Mouse (Mus musculus): ENCODE results near the gene 2310022A10Rik.

2310022A10Rik gene

DNA sequence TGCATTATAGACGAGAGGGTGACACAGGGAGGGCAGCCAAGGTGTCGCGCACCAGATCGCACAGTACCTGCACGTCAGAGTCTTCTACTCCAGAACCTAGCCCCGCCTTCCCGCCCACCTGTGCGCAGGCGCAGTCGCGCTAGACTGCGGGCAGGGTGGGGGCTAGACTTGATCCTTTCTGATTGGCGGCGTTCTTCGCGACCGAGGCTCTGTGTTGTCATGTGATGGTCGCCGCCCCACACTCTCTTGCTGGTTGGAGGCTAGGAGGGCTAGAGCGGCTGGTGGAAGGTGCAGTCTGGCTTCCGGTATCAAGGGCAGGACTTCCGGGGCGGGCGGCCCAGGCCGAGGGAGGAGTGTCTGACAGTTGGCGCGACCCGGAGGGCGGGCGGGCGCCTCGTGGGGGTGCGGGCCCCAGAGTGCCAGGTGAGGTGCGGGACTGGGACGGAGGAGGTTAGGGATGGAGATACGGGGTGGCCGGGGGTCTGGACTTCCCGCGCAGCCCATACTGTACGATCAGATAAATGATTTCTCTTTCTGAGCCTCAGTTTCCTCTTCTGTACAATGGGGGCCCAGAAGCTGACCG, at the start of gene 2310022A10Rik, which contains the start of gene Pld3:
Gene 2310022A10Rik (plus strand): TSS at position 303 of the 583 bp plus-strand sequence.
Gene Pld3 (minus strand): TSS at position 288 of the 583 bp plus-strand sequence.
- DNase-seq (ENCODE audit: low spot score in 2 of 2) = peak; percentile 96 to 98

DNA sequence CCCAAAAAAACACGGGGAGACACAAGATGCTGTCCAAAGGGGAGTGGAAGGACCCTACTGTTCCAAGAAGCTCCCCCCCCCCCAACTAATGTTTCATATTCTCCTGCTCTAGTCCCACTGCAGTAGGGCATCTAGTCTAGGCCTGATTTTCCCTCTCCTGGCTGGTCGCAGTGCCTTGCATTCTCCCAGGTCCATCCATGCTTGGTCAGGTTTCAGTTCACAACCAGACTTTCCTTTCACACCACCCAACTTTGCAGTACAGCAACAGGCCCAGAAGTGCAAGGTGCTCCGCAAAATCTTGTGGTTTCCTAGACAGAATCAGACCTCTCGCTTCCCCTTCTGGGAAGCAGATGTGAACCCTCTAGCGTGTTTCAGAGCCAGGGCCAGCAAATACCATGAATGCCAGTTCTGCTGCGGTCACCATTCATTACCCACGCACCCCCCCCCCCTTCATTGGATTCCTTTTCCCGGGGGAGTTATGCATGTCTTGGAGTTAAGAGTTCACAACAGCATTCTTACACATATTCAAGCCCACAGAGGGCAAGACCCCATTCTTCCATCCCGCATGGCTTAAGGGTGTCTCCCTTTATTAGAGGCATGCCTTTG, 46.2 kb upstream of the 2310022A10Rik start:
- no peak for DNase-seq (ENCODE audit: low spot score in 2 of 2)

DNA sequence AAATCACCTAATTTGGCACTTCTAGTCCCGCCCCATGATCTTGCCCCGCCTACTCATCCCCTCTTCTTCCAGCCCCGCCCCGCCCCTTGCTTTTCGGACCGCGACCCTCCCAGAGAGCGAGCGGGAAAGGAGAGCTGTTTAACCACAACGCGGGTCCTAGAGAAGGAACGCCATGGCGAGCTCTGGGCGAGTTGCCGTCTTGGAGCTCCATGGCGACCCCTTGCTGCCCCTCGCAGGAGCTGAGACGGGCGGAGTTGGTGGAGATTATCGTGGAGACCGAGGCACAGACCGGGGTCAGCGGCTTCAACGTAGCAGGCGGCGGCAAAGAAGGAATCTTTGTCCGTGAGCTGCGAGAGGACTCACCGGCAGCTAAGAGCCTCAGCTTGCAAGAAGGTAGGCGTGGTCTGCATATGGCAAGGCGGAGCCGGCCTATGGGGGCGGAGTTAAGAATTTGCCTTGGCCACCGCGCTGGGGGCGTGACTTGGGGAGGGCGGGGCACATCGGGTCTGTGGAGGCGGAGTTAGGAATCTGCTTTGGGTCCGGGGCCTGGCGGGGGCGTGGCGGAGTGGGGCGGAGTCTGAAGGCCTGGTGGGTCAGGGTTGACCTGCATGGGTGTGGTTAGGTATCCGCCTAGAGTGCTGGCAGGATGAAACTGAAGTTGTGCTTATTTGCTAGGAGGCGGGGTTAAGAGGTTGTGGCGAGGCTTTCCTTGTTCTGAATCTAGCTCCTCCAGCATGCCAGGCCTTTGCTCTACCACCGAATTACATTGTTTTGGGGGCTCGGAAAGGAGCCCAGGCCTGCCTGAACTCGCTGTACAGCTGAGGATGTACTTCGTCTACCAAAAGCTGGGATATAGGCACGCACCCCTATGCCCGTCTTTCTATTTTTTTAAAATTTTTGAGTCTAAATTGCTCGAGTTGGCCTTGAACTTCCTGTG, 45.1 kb upstream of the 2310022A10Rik start:
- peak; percentile 89 to 91 for DNase-seq (ENCODE audit: low spot score in 2 of 2)

DNA sequence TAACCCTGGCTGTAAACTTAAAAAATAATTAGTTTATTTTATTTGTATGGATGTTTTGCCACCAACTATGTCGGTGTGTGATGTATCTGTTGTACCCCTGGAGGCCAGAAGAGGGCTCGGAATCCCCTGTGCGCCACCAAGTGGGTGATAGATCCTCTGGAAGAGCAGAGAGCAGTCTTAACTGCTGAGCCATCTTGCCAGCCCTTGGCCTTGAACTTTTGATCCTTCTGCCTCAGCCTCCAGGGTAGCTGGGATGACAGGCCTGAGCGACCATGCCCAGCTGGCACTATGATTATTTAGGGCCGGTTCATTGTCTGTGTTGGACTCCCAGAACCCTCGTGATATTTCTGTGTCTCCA, 44.4 kb upstream of the 2310022A10Rik start:
- DNase-seq (ENCODE audit: low spot score in 2 of 2) = peak; percentile 57 to 59

DNA sequence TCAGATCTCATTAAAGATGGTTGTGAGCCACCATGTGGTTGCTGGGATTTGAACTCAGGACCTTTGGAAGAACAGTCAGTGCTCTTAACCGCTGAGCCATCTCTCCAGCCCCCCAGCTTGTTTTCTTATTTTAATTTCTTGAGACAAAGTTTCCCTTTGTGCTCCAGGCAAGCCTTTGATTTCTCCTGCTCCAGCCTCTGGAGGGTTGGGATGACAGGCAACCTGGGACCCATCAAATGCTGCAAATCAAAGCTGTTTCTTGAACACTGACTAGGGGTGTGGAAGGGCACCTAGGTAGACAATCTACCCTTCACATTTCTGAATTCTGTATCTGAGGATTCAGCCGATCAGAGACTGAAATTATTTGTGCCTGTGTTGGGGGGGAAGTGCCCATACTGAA, 42.2 kb upstream of the 2310022A10Rik start:
- no peak for DNase-seq (ENCODE audit: low spot score in 2 of 2)

DNA sequence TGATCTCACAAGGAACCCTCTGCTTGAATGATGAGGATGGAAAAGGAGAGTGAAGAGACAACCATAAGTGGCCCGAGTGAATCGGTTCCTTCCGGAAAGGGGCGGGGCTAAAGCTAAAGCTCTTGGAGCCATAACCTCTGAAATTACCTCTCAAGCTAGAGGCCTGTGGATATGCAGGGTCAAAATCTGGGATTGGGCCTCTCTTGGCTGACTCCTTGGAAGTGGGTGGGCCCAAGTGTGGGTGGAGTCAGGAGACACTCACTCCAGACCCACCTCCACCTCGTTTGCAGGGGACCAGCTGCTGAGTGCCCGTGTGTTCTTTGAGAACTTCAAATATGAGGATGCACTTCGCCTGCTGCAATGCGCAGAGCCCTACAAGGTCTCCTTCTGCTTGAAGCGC, 38.1 kb upstream of the 2310022A10Rik start:
- no peak for DNase-seq (ENCODE audit: low spot score in 2 of 2)

DNA sequence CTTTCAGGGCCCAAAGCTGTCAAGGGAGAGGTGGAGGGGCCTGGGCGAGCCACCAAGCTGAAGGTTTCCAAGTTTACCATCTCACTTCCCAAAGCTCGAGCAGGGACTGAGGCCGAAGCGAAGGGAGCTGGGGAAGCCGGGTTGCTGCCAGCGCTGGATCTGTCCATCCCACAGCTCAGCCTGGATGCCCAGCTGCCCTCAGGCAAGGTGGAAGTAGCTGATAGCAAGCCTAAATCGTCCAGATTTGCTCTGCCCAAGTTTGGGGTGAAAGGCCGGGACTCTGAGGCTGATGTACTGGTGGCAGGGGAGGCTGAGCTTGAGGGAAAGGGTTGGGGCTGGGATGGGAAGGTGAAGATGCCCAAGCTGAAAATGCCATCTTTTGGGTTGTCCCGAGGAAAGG, 34.7 kb upstream of the 2310022A10Rik start:
- DNase-seq (ENCODE audit: low spot score in 2 of 2) = no peak

DNA sequence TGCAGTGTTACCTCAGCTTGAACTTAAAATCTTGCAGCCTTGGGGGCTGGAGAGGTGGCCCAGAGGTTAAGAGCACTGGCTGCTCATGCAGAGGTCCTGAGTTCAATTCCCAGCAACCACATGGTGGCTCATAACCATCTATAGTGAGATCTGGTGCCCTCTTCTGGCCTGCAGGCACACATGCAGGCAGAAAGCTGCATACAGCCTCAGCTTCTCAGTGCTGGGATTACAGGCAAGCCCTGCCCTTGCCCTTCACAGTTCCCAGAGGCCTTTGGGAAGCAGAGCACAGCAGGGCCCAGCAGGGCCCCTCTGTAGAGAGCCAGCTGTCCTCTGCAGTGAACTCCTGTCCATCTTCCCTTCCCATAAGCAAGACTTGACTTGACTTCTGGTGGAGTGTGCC, 32.9 kb upstream of the 2310022A10Rik start:
- no peak for DNase-seq (ENCODE audit: low spot score in 2 of 2)

DNA sequence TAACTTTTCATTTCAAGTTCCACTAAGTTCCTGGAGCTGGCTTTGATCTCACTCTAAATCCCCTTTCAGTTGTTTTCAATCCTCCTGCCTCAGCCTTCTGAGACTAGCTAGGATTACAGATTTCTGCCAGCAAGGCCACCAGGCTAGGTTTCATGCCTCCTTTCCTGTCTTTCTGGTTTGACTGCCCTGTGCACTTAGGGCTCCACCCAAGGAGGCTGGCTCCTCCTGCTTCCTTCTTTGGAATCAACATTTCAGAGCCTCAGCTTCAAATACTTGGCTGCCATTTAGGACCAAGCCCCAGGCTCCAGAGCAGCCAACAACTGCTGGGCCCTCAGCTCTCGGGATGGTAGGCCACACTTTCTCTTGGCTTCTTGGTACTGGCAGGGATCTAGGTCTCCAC, 32.4 kb upstream of the 2310022A10Rik start:
- DNase-seq (ENCODE audit: low spot score in 2 of 2) = no peak

DNA sequence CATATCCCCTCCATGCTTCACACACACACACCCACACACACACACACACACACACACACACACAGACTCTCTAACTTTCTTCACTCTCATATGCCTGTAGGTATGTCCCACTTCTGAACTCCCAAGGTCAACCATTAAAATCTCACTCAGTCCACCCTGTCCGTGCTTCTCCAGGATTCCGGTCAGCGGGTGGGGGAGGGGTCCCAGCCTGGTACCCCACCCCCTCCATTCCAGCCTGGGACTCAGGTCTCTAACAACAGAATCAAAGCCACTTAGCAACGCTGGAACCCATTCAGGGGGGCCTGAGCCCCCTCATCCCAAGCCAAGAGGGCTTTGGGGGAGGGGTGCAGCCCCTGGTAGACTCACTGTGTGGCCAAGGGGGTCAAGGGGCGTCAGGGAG, 30.1 kb upstream of the 2310022A10Rik start, which contains the start of gene Hipk4:
Gene Hipk4 (plus strand): TSS at position 301 of the 400 bp plus-strand sequence.
- no peak for DNase-seq (ENCODE audit: low spot score in 2 of 2)

DNA sequence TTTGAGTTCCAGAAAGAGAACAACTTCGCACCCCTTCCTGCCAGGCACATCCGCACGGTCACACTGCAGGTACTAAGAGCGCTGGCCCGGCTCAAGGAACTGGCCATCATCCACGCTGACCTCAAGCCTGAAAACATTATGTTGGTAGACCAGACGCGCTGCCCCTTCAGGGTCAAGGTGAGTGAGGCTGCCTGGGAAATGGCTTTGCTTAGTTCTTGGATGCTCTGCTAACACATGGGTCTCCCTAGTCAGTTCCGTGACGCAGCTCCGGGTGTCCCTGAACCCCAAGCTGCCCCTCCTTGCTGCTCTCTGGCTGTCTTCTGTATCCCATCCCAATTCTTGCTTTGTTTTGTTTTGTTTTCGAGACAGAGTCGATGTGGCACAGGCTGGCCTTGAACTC, 29.2 kb upstream of the 2310022A10Rik start:
- DNase-seq (ENCODE audit: low spot score in 2 of 2) = no peak

DNA sequence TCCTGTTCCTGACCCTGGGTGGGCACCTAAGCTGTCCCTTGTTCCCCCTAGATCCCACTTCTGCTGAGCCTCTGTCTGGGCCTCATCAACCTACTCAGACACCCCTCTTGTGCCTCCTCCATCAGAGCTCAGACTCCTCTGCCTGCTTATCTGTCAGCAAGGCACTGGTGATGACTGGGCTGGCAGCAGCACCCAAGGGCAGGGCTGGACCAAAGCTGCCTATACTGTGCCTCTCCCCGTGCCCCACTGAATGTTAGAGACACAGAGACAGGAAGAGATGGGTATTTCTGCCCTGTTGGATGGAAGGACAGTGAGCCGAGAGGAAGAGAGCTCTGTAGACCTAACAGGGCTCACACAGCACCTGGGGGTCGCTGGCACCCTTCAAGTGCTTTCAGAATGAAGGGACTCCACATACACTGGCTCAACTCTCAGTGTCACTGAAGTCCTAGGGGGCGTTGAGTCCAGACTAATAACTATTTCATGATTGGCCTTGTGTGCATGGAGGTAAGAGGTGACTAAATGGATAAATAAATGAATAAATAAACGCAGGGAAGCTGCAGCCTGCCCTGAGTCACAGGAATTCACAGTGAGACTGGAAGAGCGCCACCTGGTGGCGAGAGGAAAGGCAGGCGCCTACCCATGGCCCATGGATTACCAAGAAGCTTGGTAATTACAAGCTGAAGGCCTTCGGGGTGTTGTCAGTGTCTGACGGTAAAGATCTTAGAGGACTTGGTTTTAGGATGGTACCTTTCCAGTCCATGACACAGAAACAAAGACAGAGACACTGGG, 26.8 kb upstream of the 2310022A10Rik start:
- DNase-seq (ENCODE audit: low spot score in 2 of 2) = peak; percentile 80 to 85

DNA sequence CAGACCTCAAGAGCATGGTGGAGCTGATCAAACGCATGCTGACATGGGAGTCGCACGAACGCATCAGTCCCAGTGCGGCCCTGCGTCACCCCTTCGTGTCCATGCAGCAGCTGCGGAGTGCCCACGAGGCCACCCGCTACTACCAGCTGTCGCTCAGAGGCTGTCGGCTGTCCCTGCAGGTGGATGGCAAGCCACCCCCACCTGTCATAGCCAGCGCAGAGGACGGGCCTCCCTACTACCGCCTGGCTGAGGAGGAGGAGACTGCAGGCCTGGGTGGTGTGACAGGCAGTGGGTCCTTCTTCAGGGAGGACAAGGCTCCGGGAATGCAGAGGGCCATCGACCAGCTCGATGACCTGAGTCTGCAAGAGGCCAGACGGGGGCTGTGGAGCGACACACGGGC, 24.0 kb upstream of the 2310022A10Rik start:
- DNase-seq (ENCODE audit: low spot score in 2 of 2) = peak in 1 of 2 experiments; percentile 40

DNA sequence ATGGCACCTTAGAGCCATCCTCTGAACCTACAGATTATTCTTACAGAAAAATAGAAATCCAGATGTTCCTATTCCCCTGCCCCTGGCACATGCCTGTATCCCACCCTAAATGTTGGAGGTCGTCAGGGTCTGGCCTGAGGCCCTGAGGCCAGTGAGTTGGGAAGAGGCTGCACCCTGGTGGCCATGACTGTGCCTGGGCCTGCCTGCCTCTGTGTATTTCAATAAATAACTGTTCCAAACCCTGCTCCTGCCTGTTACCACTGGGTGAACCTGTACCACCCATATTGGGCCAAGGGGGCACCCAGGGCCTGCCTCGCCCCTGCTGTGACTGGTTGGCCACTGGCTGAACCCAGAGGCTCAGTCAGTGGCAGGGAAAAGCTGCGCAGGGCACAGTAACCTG, 22.1 kb upstream of the 2310022A10Rik start:
- no peak for DNase-seq (ENCODE audit: low spot score in 2 of 2)

DNA sequence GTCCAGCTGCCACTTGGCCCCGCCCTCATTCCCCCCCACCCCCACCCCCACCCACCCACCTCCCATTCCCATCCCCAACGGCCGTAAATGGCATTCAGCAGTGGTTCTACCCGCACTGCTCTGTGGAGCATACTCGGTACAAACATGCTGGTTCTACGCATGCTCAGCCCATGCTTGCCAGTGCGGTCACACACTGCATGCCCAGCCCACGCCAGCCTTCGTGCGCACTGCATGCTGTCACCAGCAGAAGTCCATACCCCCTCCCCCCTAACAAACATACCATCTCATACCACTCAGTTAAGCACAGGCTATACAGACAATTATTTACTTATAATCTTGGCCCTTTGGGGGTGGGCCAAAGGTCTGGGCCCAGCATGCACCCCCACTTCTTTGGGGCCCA, 21.3 kb upstream of the 2310022A10Rik start:
- DNase-seq (ENCODE audit: low spot score in 2 of 2) = peak; percentile 52 to 59

DNA sequence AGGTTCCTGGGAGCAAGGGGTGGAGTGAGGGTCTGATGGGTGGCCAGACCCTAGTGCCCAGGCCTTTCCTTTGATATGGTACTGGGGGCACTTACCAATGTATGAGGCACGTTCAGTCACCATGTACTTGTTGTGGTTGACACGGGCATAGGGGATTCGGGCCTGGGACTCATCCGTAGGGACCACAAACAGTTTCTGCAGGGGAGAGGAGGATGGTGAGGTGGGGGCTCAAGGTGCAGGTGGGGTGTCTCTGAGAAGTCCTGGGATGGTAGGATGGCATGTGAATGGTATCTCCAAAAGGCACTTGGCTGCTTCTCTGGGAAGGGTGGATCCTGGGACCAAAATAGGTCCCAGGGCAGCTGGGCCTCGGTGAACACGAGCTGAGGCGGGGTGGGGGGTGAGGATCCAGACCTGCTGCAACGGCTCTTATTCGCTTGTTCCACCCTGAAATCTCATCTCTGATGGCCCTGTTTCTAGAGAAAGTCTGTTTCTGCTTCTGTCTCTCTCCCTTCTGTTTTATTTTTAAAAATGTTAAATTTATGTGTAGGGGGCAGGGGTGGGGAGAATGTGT, 20.5 kb upstream of the 2310022A10Rik start:
- DNase-seq (ENCODE audit: low spot score in 2 of 2) = no peak

DNA sequence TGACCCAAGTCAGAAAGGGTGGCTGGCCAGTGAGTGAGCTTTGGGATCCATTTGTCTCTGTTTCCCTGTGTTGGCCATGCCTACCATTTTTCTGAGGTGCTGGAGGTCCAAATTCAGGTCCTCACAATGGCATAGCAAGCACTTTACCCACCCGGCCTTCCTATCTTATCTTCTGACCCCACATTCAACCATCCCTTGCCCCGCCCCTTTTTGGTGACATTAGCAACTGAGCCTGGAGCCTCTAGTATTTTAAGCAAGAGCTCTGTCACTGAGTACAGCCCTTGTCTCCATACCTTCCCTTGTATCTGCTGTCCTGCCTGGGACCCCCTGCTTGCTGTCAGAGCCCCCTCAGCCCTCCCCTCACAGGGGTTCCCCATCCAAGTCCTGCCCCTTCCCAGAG, 17.6 kb upstream of the 2310022A10Rik start:
- DNase-seq (ENCODE audit: low spot score in 2 of 2) = no peak

DNA sequence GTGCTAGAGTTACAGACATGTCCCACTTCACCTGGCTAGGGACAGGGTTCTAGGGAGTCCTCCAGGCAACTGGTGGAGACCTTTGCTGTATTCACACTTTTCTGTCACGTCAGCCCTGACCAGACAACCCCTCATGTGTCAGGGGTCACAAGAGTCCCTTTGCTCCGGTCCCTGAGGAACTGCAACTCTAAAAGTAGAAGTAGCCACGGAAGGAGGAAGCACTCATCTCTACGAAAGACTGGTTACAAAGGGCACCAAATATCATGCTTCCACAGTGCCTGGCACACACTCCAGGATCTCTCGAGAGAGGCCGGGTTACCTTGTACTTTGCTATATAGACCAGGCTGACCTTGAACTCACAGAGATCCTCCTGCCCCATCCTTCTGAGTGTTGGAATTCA, 16.4 kb upstream of the 2310022A10Rik start:
- DNase-seq (ENCODE audit: low spot score in 2 of 2) = no peak

DNA sequence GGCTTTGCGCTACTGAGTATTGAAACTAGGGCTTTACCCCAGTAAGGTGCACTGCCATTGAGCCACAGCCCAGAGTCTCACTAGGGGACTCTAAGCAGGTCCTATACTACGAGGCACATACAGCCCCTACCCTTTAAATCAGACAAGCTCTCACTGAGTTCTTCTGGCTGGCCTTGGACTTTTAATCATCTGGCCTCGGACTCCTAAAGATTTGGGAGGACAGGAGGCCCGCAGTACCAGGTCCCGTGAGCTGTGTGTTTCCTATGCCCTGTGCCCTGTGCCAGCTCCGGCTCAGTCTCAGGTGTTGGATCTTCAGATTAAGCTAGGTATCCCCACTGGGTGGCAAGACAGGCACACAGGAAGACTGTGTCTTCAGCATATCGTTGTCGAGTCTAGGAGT, 15.0 kb upstream of the 2310022A10Rik start:
- no peak for DNase-seq (ENCODE audit: low spot score in 2 of 2)

DNA sequence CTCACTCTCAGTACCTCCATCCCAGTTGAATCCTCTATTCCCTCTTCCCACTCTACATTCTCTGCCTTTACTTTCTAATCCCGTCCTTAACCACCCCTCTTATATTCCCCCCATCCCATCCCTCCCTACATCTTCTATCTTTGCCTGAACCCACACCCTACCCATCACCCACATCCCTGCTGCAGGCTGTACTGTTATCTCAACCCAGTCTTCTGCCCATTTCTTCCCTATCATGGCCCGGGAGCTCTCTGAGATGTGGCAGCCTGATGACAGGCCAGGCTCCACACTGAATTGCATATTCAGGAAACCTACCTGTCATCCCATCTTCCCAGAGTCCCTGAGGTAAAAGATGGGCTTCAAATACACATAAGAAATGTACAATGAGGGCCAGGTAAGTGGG, 14.2 kb upstream of the 2310022A10Rik start:
- no peak for DNase-seq (ENCODE audit: low spot score in 2 of 2)

DNA sequence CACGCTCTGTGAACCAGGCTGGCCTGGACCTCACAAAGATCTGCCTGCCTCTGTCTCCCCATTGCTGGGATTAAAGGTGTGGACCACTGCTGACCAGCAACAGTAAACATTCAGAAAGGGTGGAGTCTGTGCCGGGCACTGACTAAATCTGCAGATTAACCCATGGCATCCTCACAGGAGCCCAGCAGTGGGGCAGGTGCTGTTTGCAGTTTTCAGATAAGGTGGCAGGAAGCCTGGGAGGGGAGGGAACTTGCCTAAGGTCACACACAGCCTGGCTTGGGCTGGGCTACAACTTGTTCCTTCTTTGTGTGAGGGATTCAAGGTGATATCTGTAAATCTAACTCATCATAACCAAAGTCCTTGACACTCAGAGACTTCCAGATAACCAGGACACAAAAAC, 12.5 kb upstream of the 2310022A10Rik start:
- DNase-seq (ENCODE audit: low spot score in 2 of 2) = no peak
